Mouse (Mus musculus): ENCODE results near the gene Ndufb4. TPM values are rescaled to one million over a fixed set of nuclear protein-coding genes. Genes with fewer than 3 reads are reported as not detected.
"Not testable (repeated sequence)": the region's sequence is repeated elsewhere in the genome, so short reads cannot be mapped to it uniquely, and the experiment has no call there.

Ndufb4 gene
- polyA plus RNA-seq, 1 experiment from 2014 or later: 88.8 TPM

GRCm38 (mm10) chr16:37651467-37651866, 2.8 kb downstream of the Ndufb4 start:
- H3K9ac ChIP-seq (ENCODE audit: low read depth, low read length): no peak overlapping the region
- H3K4me2 ChIP-seq: no peak overlapping the region
- no peaks in the 10 kb centered on the region for H3K9me3 ChIP-seq (replicated peaks; ENCODE audit: control insufficient read depth, low read length)
- no peak for ATAC-seq (replicated peaks; ENCODE audit: insufficient number of reproducible peaks, low FRiP score, low TSS enrichment)
- H3K27ac ChIP-seq (ENCODE audit: low read depth, low read length): no peak overlapping the region
- 72% methylated on average over 5 of the region's 5 CpGs for WGBS (ENCODE audit: insufficient replicate concordance)
- no peak overlapping the region for H3K4me3 ChIP-seq (ENCODE audit: low read depth, low read length)
- H3K4me1 ChIP-seq (ENCODE audit: control insufficient read depth, insufficient read depth, low read length): peaks cover 14% of the 10 kb centered on the region
- peaks cover 8% of the 10 kb centered on the region for H3K36me3 ChIP-seq (ENCODE audit: control insufficient read depth, insufficient read depth, low read length)
- H3K27me3 ChIP-seq (ENCODE audit: control insufficient read depth, insufficient read depth, low read length): no peaks in the 10 kb centered on the region

- Histone ChIP-seq H3K27me3 (ENCODE audit: control insufficient read depth, insufficient read depth, low read length) (no peaks in the 10 kb centered on the region), H3K4me1 (ENCODE audit: control insufficient read depth, insufficient read depth, low read length) (peaks cover 9% of the 10 kb centered on the region; the same call in 1 of the 2 replicates), H3K4me2 (no peak overlapping the region), H3K36me3 (ENCODE audit: control insufficient read depth, insufficient read depth, low read length) (peaks cover 12% of the 10 kb centered on the region), H3K27ac (ENCODE audit: low read depth, low read length) (no peak overlapping the region), H3K9me3 (replicated peaks; ENCODE audit: control insufficient read depth, low read length) (no peaks in the 10 kb centered on the region), H3K4me3 (ENCODE audit: low read depth, low read length) (no peak overlapping the region), H3K9ac (ENCODE audit: low read depth, low read length) (no peak overlapping the region)
- WGBS (ENCODE audit: insufficient replicate concordance): 79% methylated on average over 5 of the region's 5 CpGs
- ATAC-seq (replicated peaks; ENCODE audit: insufficient number of reproducible peaks, low FRiP score, low TSS enrichment): no peak
Measured at GRCm38 (mm10) chr16:37649068-37649467, 5.2 kb downstream of the Ndufb4 start.

GRCm38 (mm10) chr16:37647936-37648335, 6.3 kb downstream of the Ndufb4 start:
- 88% methylated on average over 8 of the region's 8 CpGs for WGBS (ENCODE audit: insufficient replicate concordance)
- H3K27ac ChIP-seq (ENCODE audit: low read depth, low read length): no peak overlapping the region
- no peak overlapping the region for H3K4me3 ChIP-seq (ENCODE audit: low read depth, low read length)
- H3K9me3 ChIP-seq (replicated peaks; ENCODE audit: control insufficient read depth, low read length): no peaks in the 10 kb centered on the region
- H3K4me2 ChIP-seq: no peak overlapping the region
- H3K27me3 ChIP-seq (ENCODE audit: control insufficient read depth, insufficient read depth, low read length): no peaks in the 10 kb centered on the region
- ATAC-seq (replicated peaks; ENCODE audit: insufficient number of reproducible peaks, low FRiP score, low TSS enrichment): no peak
- no peak overlapping the region for H3K9ac ChIP-seq (ENCODE audit: low read depth, low read length)
- peaks cover 12% of the 10 kb centered on the region for H3K36me3 ChIP-seq (ENCODE audit: control insufficient read depth, insufficient read depth, low read length)
- peaks cover 6% of the 10 kb centered on the region; the same call in 1 of the 2 replicates for H3K4me1 ChIP-seq (ENCODE audit: control insufficient read depth, insufficient read depth, low read length)

- no peaks in the 10 kb centered on the region for H3K27me3 ChIP-seq (ENCODE audit: control insufficient read depth, insufficient read depth, low read length)
- H3K36me3 ChIP-seq (ENCODE audit: control insufficient read depth, insufficient read depth, low read length): peaks cover 12% of the 10 kb centered on the region
- no peaks in the 10 kb centered on the region for H3K4me1 ChIP-seq (ENCODE audit: control insufficient read depth, insufficient read depth, low read length)
- no peak for ATAC-seq (replicated peaks; ENCODE audit: insufficient number of reproducible peaks, low FRiP score, low TSS enrichment)
- no peak overlapping the region for H3K9ac ChIP-seq (ENCODE audit: low read depth, low read length)
- no peak overlapping the region for H3K4me2 ChIP-seq
- no peaks in the 10 kb centered on the region for H3K9me3 ChIP-seq (replicated peaks; ENCODE audit: control insufficient read depth, low read length)
- WGBS (ENCODE audit: insufficient replicate concordance): 88% methylated on average over 16 of the region's 16 CpGs
- no peak overlapping the region for H3K27ac ChIP-seq (ENCODE audit: low read depth, low read length)
- no peak overlapping the region for H3K4me3 ChIP-seq (ENCODE audit: low read depth, low read length)
Measured at GRCm38 (mm10) chr16:37647067-37647466, 7.2 kb downstream of the Ndufb4 start.

GRCm38 (mm10) chr16:37645799-37646198, 8.5 kb downstream of the Ndufb4 start:
- H3K27me3 ChIP-seq (ENCODE audit: control insufficient read depth, insufficient read depth, low read length): no peaks in the 10 kb centered on the region
- no peaks in the 10 kb centered on the region for H3K4me1 ChIP-seq (ENCODE audit: control insufficient read depth, insufficient read depth, low read length)
- no peak for ATAC-seq (replicated peaks; ENCODE audit: insufficient number of reproducible peaks, low FRiP score, low TSS enrichment)
- H3K4me2 ChIP-seq: no peak overlapping the region
- WGBS (ENCODE audit: insufficient replicate concordance): 86% methylated on average over 3 of the region's 3 CpGs
- H3K4me3 ChIP-seq (ENCODE audit: low read depth, low read length): no peak overlapping the region
- H3K9ac ChIP-seq (ENCODE audit: low read depth, low read length): no peak overlapping the region
- peaks cover 12% of the 10 kb centered on the region for H3K36me3 ChIP-seq (ENCODE audit: control insufficient read depth, insufficient read depth, low read length)
- H3K27ac ChIP-seq (ENCODE audit: low read depth, low read length): no peak overlapping the region
- H3K9me3 ChIP-seq (replicated peaks; ENCODE audit: control insufficient read depth, low read length): no peaks in the 10 kb centered on the region

GRCm38 (mm10) chr16:37645211-37645610, 9.0 kb downstream of the Ndufb4 start:
- H3K9ac ChIP-seq (ENCODE audit: low read depth, low read length): no peak overlapping the region
- no peaks in the 10 kb centered on the region for H3K9me3 ChIP-seq (replicated peaks; ENCODE audit: control insufficient read depth, low read length)
- H3K27me3 ChIP-seq (ENCODE audit: control insufficient read depth, insufficient read depth, low read length): no peaks in the 10 kb centered on the region
- H3K4me1 ChIP-seq (ENCODE audit: control insufficient read depth, insufficient read depth, low read length): no peaks in the 10 kb centered on the region
- H3K36me3 ChIP-seq (ENCODE audit: control insufficient read depth, insufficient read depth, low read length): peaks cover 12% of the 10 kb centered on the region
- H3K27ac ChIP-seq (ENCODE audit: low read depth, low read length): no peak overlapping the region
- H3K4me3 ChIP-seq (ENCODE audit: low read depth, low read length): no peak overlapping the region
- WGBS (ENCODE audit: insufficient replicate concordance): 82% methylated on average over 8 of the region's 8 CpGs
- no peak for ATAC-seq (replicated peaks; ENCODE audit: insufficient number of reproducible peaks, low FRiP score, low TSS enrichment)
- no peak overlapping the region for H3K4me2 ChIP-seq

- no peak for ATAC-seq (replicated peaks; ENCODE audit: insufficient number of reproducible peaks, low FRiP score, low TSS enrichment)
- Histone ChIP-seq H3K36me3 (ENCODE audit: control insufficient read depth, insufficient read depth, low read length) (peaks cover 12% of the 10 kb centered on the region), H3K4me3 (ENCODE audit: low read depth, low read length) (no peak overlapping the region), H3K9ac (ENCODE audit: low read depth, low read length) (no peak overlapping the region), H3K9me3 (replicated peaks; ENCODE audit: control insufficient read depth, low read length) (no peaks in the 10 kb centered on the region), H3K27me3 (ENCODE audit: control insufficient read depth, insufficient read depth, low read length) (no peaks in the 10 kb centered on the region), H3K4me2 (no peak overlapping the region), H3K4me1 (ENCODE audit: control insufficient read depth, insufficient read depth, low read length) (no peaks in the 10 kb centered on the region), H3K27ac (ENCODE audit: low read depth, low read length) (no peak overlapping the region)
- 80% methylated on average over 5 of the region's 5 CpGs for WGBS (ENCODE audit: insufficient replicate concordance)
Measured at GRCm38 (mm10) chr16:37644486-37644885, 9.8 kb downstream of the Ndufb4 start.

- not testable (repeated sequence) for H3K4me3 ChIP-seq (ENCODE audit: low read depth, low read length); H3K9ac ChIP-seq (ENCODE audit: low read depth, low read length); H3K36me3 ChIP-seq (ENCODE audit: control insufficient read depth, insufficient read depth, low read length); ATAC-seq (replicated peaks; ENCODE audit: insufficient number of reproducible peaks, low FRiP score, low TSS enrichment); H3K27ac ChIP-seq (ENCODE audit: low read depth, low read length); H3K4me1 ChIP-seq (ENCODE audit: control insufficient read depth, insufficient read depth, low read length); H3K4me2 ChIP-seq; H3K9me3 ChIP-seq (replicated peaks; ENCODE audit: control insufficient read depth, low read length); H3K27me3 ChIP-seq (ENCODE audit: control insufficient read depth, insufficient read depth, low read length)
Measured at GRCm38 (mm10) chr16:37640522-37640921, 13.7 kb downstream of the Ndufb4 start.

GRCm38 (mm10) chr16:37637802-37638201, 16.5 kb downstream of the Ndufb4 start:
- Histone ChIP-seq H3K4me2 (no peak overlapping the region), H3K36me3 (ENCODE audit: control insufficient read depth, insufficient read depth, low read length) (no peaks in the 10 kb centered on the region), H3K27me3 (ENCODE audit: control insufficient read depth, insufficient read depth, low read length) (no peaks in the 10 kb centered on the region), H3K4me1 (ENCODE audit: control insufficient read depth, insufficient read depth, low read length) (no peaks in the 10 kb centered on the region; the same call in 1 of the 2 replicates), H3K9ac (ENCODE audit: low read depth, low read length) (no peak overlapping the region), H3K9me3 (replicated peaks; ENCODE audit: control insufficient read depth, low read length) (no peaks in the 10 kb centered on the region), H3K4me3 (ENCODE audit: low read depth, low read length) (no peak overlapping the region), H3K27ac (ENCODE audit: low read depth, low read length) (no peak overlapping the region)
- ATAC-seq (replicated peaks; ENCODE audit: insufficient number of reproducible peaks, low FRiP score, low TSS enrichment): no peak

All from heart, embryonic 11.5 days (tissue).